32 mouse cellular contexts compared by ENCODE assay signal in the genomic region with DNA sequence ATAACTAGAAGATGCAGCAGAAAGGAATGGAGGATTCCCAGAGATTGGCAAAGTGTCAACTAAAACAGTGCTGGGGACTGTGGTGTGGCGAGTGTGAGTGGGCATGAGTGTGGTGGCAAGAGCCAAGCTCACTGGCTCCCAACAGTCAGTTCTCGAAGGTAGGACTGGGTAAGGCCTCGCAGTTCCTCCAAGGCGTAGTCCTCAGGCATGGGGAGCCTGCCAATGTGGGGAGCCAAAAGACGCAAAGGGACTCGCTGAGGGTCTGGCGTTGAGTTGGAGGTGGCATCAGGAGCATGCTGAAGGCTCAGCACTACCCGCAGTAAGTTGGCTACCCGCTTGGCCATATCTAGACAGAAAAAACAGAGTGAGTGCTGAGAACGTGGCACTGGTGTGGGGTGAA. TPM values are rescaled to one million over a fixed set of nuclear protein-coding genes. Genes with fewer than 3 reads are reported as not detected.
"Had no signal": no experiment of that assay in that cellular context is flagged by ENCODE, and none has a peak within 500 bp of the region (broad histone marks: within the 10 kb centered on the region; RNA-seq: fewer than 3 reads in every experiment).

No protein-coding gene starts in this region.

- DNase-seq: cerebellum, adult 2 months; cerebellum, adult 8-10 months; cerebellum, adult 9-11 months; cerebellum, postnatal 25 days; cerebellum, postnatal 36 days; embryo, embryonic 11 days; forebrain, postnatal 0 days; gastrocnemius, postnatal 10 days; gastrocnemius, postnatal 14 days; gastrocnemius, postnatal 25 days; gastrocnemius, postnatal 36 days; heart, adult 18-20 months; heart, adult 2 months had no signal

- H3K4me3 ChIP-seq: embryonic facial prominence, embryonic 10.5 days; embryonic facial prominence, embryonic 12.5 days; embryonic facial prominence, embryonic 13.5 days; embryonic facial prominence, embryonic 15.5 days; erythroblast, embryonic 14.5 days; forebrain, embryonic 10.5 days; forebrain, embryonic 12.5 days; forebrain, embryonic 13.5 days; forebrain, embryonic 15.5 days; gastrocnemius, adult 2 months; heart, adult 2 months; heart, embryonic 10.5 days had no signal

- ATAC-seq: forebrain, embryonic 13.5 days; forebrain, embryonic 14.5 days; forebrain, embryonic 15.5 days; forebrain, embryonic 16.5 days; forebrain, postnatal 0 days had no signal

- H3K9ac ChIP-seq: embryonic facial prominence, embryonic 12.5 days; embryonic facial prominence, embryonic 13.5 days; embryonic facial prominence, embryonic 15.5 days; forebrain, embryonic 12.5 days; forebrain, embryonic 13.5 days; forebrain, embryonic 15.5 days; forebrain, postnatal 0 days had no signal

- H3K4me1 ChIP-seq: embryonic facial prominence, embryonic 10.5 days; embryonic facial prominence, embryonic 12.5 days; embryonic facial prominence, embryonic 13.5 days; embryonic facial prominence, embryonic 15.5 days; forebrain, embryonic 10.5 days; forebrain, embryonic 12.5 days; forebrain, embryonic 13.5 days; forebrain, embryonic 15.5 days had no signal

- H3K27ac ChIP-seq: embryonic facial prominence, embryonic 10.5 days; embryonic facial prominence, embryonic 12.5 days; embryonic facial prominence, embryonic 13.5 days; embryonic facial prominence, embryonic 15.5 days; forebrain, embryonic 10.5 days; forebrain, embryonic 12.5 days; forebrain, embryonic 13.5 days; forebrain, embryonic 15.5 days; gastrocnemius, adult 2 months; heart, adult 2 months; heart, embryonic 10.5 days had no signal

- H3K4me2 ChIP-seq: embryonic facial prominence, embryonic 12.5 days; embryonic facial prominence, embryonic 13.5 days; embryonic facial prominence, embryonic 15.5 days; forebrain, embryonic 12.5 days; forebrain, embryonic 13.5 days; forebrain, embryonic 15.5 days; heart, embryonic 11.5 days had no signal

- H3K9me3 ChIP-seq: embryonic facial prominence, embryonic 10.5 days; embryonic facial prominence, embryonic 12.5 days; embryonic facial prominence, embryonic 13.5 days; embryonic facial prominence, embryonic 15.5 days; forebrain, embryonic 10.5 days; forebrain, embryonic 12.5 days; forebrain, embryonic 13.5 days; forebrain, embryonic 15.5 days; heart, embryonic 10.5 days had no signal

- H3K27me3 ChIP-seq: embryonic facial prominence, embryonic 12.5 days; embryonic facial prominence, embryonic 13.5 days; embryonic facial prominence, embryonic 15.5 days; forebrain, embryonic 12.5 days; forebrain, embryonic 13.5 days; forebrain, embryonic 15.5 days had no signal

RNA-seq across cellular contexts. Expression of gene Chrna10, which starts 3.7 kb away (rescaled TPM):
- polyA plus RNA-seq: embryonic facial prominence, embryonic 10.5 days; embryonic facial prominence, embryonic 11.5 days; embryonic facial prominence, embryonic 12.5 days; embryonic facial prominence, embryonic 13.5 days; erythroblast, embryonic 14.5 days; forebrain, embryonic 10.5 days; forebrain, embryonic 11.5 days; forebrain, embryonic 12.5 days; forebrain, embryonic 13.5 days; forebrain, embryonic 14.5 days; forebrain, embryonic 15.5 days; heart, embryonic 11.5 days had no signal

RNA-seq across cellular contexts. Expression of gene Art5, which starts 11.0 kb away (rescaled TPM):
- polyA plus RNA-seq: cerebellum, adult 2 months; cortical plate, adult 2 months; erythroblast, embryonic 14.5 days had no signal

RNA-seq across cellular contexts. Expression of gene Art1, which starts 18.8 kb away (rescaled TPM):
- polyA plus RNA-seq: cerebellum, adult 2 months; cortical plate, adult 2 months; erythroblast, embryonic 14.5 days had no signal

RNA-seq across cellular contexts. Expression of gene Trpc2, which starts 37.4 kb away (rescaled TPM):
- polyA plus RNA-seq: embryonic facial prominence, embryonic 11.5 days; embryonic facial prominence, embryonic 13.5 days; embryonic facial prominence, embryonic 14.5 days; forebrain, embryonic 10.5 days; forebrain, embryonic 11.5 days; forebrain, embryonic 12.5 days; forebrain, embryonic 13.5 days; forebrain, embryonic 14.5 days; forebrain, postnatal 0 days; gonadal fat pad, adult 2 months; heart, embryonic 10.5 days; heart, embryonic 11.5 days had no signal

RNA-seq across cellular contexts. Expression of gene Xntrpc, which starts 54.8 kb away (rescaled TPM):
- polyA plus RNA-seq: erythroblast, embryonic 14.5 days had no signal
